Mouse (Mus musculus): ENCODE results near the gene Tex264. TPM values are rescaled to one million over a fixed set of nuclear protein-coding genes. Genes with fewer than 3 reads are reported as not detected.
A peak's percentile ranks its signal among the peaks of the same experiment; 100 is the strongest.

Gene Tex264
- polyA plus RNA-seq, 1 experiment from 2014 or later = 38.7 TPM

DNA sequence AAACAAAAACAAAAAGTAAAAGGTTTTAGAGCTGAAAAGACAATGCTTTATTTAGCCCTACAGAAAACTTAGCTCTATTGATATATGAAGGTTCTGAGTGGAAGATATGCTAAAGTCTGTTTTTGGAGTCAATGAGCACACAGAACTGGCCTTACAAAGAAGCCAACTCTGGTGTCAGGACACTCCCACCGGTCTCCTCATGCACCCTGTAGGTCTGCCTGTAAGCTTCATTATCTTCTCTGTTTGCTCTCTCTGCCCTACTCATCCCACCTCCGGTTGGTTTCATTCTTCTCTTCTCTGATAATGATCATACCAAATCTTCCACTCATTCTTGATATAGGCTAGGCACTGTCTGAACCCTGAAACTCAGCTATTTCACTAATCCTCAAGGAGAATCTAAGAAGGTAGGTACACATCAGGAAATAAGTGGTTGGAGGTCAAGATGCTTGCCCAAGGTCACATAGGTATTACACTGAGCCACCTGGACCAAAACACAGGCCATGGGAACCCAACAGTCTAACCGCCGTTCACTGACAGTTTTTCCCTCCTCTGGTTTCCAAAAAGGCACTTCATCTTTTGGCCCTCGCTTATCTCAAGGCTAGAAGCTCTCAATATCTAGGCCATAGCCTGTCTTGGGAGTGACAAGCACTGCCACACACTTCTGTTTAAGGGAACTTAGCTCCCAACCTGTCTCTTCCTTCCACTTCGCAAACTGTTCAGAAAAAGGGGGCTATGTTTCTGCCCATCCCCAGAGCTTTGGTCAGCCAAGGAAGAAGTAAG, 1.4 kb downstream of the Tex264 start:
- Histone ChIP-seq H3K27me3 (ENCODE audit: insufficient read depth, poor library complexity, severe bottlenecking) (no peaks in the 10 kb centered on the region), H3K4me3 (peak overlapping the region; percentile 97), H3K36me3 (peaks cover 28% of the 10 kb centered on the region), H3K4me1 (peaks cover 24% of the 10 kb centered on the region), H3K27ac (peak overlapping the region; percentile 92), H3K9me3 (no peaks in the 10 kb centered on the region)
- 69% methylated on average over 6 of the region's 6 CpGs for WGBS
- no peak for DNase-seq (ENCODE audit: low spot score)

DNA sequence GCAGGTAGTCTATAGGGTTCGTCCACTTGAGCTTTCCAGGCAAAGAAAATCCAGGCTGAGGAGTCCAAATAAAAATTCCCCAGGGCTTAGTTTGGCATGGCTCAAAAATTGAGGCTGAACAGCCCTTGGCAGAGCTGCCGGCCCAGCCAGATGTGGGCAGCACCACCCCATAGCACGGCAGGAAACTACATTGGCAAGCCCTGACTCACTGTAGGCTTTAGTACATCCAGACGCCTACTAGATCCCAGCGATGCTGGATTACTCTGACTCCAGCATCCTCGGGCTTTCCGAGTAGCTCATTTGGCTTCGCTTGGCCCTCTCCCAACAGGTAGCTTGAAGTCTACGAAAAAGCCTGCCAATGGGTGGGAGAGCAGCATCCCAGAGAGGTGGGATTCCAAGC, 4.7 kb downstream of the Tex264 start:
- Histone ChIP-seq H3K4me3 (no peak overlapping the region), H3K4me1 (peaks cover 12% of the 10 kb centered on the region), H3K9me3 (no peaks in the 10 kb centered on the region), H3K27me3 (ENCODE audit: insufficient read depth, poor library complexity, severe bottlenecking) (no peaks in the 10 kb centered on the region), H3K36me3 (peaks cover 47% of the 10 kb centered on the region), H3K27ac (no peak overlapping the region)
- WGBS = 86% methylated on average over 9 of the region's 9 CpGs
- no peak for DNase-seq (ENCODE audit: low spot score)

DNA sequence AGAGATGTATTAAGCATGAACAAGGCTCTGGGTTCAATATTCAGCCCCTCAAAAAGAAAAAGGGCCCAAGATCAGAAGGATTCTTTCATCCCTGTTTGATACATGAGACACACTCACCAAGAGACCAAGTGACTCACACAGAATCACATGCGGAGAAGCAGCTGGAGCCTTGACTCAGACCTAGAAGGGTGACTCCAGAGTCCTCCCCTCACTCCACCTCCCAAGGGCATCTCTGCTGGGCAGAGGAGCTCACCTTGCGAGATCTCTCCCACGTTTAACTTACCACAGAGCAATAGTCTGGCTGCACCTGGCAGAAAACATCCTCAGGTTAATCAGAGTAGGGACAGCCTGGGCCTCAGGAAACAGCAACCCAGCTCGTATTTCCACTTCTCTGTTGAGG, 7.5 kb downstream of the Tex264 start:
- DNase-seq (ENCODE audit: low spot score) = no peak
- Histone ChIP-seq H3K27ac (no peak overlapping the region), H3K4me1 (no peaks in the 10 kb centered on the region), H3K9me3 (no peaks in the 10 kb centered on the region), H3K36me3 (peaks cover 52% of the 10 kb centered on the region), H3K27me3 (ENCODE audit: insufficient read depth, poor library complexity, severe bottlenecking) (no peaks in the 10 kb centered on the region), H3K4me3 (no peak overlapping the region)
- 76% methylated on average over 4 of the region's 4 CpGs for WGBS

DNA sequence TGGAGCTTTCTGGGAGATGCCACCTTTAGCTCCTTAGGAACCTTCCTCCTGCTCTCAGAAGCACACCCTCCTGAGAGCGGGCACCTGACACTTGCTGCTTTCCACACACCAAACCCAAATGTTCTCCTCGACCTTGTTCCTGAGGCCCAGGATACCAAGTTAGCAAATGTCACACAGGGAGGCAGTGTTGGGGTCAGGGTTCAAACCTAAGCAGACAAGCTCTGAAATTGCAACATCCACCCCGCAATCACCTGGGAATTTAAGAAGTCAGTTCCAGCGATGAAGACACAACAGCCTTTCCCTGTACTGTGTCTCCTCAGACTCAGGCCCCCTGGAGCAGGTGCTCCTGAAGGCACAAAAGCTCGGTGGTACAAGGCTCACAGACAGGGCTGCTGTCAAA, 8.0 kb downstream of the Tex264 start:
- no peak overlapping the region for H3K4me3 ChIP-seq
- H3K36me3 ChIP-seq = peaks cover 57% of the 10 kb centered on the region
- no peaks in the 10 kb centered on the region for H3K4me1 ChIP-seq
- WGBS = 83% methylated on average over 5 of the region's 5 CpGs
- H3K27me3 ChIP-seq (ENCODE audit: insufficient read depth, poor library complexity, severe bottlenecking) = no peaks in the 10 kb centered on the region
- H3K27ac ChIP-seq = no peak overlapping the region
- no peak for DNase-seq (ENCODE audit: low spot score)
- H3K9me3 ChIP-seq = no peaks in the 10 kb centered on the region

DNA sequence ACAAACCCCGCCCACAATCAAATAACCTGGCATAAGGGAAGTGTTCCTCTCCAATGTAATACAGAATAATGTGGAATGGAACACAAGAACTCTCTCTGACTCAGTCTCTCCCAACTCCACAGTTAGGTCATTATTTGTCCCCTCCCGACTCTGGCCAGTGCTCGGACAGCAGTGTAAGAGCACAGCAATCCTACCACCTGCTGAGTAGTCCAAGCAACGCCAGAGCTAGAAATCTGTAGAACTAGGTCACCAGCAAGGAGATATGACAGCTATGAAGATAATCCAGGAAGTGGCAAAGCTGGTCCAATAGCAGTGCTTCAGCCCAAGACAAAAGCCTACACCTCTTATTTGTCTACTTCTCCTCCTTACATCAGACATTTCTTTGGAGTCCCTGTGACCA, 9.2 kb downstream of the Tex264 start:
- Histone ChIP-seq H3K4me1 (peaks cover 11% of the 10 kb centered on the region), H3K36me3 (peaks cover 60% of the 10 kb centered on the region), H3K9me3 (no peaks in the 10 kb centered on the region), H3K4me3 (no peak overlapping the region), H3K27ac (no peak overlapping the region), H3K27me3 (ENCODE audit: insufficient read depth, poor library complexity, severe bottlenecking) (no peaks in the 10 kb centered on the region)
- WGBS = 74% methylated on average over 4 of the region's 4 CpGs
- no peak for DNase-seq (ENCODE audit: low spot score)

DNA sequence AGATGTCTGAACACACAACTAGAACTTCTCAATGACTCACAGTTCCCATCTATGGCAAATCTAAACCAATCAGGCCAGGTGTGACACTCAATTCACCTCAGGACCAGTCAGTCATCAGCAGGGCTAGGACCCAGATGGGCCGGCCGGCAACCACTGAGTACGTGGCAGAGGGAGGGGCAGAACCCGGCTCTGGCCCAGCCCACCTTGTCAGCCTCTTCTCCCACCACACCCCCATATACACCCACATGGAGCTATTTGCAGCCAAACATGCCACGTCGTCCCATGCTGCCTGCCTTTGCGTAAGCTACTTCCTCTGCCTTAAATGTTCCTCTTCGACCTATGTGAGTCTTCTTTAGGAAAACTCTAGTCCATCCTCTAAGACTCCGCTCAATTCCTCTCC, 9.8 kb downstream of the Tex264 start:
- Histone ChIP-seq H3K4me3 (no peak overlapping the region), H3K36me3 (peaks cover 60% of the 10 kb centered on the region)
- 70% methylated on average over 9 of the region's 9 CpGs for WGBS

DNA sequence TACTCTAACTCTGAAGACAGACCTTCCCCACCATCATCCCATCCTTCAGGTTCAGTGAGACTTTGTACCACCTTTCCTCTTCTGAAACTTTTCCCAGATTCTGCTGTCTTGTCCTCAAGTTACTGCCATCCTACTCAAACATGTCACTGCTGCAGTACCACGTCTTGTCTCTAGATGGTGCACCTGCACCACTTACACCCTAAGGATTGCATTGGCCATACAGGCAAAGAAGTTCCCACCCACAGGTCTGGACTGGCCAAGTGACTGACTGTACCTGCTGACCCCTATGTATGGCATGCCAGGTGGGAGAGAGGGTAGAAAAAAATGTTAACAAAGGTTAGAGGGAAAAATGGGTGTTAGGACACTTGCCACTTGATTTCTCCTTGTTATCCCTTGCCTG, 10.2 kb downstream of the Tex264 start:
- Histone ChIP-seq H3K9me3 (no peaks in the 10 kb centered on the region), H3K27me3 (ENCODE audit: insufficient read depth, poor library complexity, severe bottlenecking) (no peaks in the 10 kb centered on the region), H3K4me1 (peaks cover 16% of the 10 kb centered on the region), H3K4me3 (no peak overlapping the region), H3K27ac (no peak overlapping the region), H3K36me3 (peaks cover 58% of the 10 kb centered on the region)
- peak; percentile 84 for DNase-seq (ENCODE audit: low spot score)
- WGBS = 0% methylated on average over 1 of the region's 1 CpGs

More for the DNA sequence above, 9.8 kb downstream of the Tex264 start:
- Histone ChIP-seq H3K27ac (no peak overlapping the region), H3K4me1 (peaks cover 16% of the 10 kb centered on the region), H3K9me3 (no peaks in the 10 kb centered on the region), H3K27me3 (ENCODE audit: insufficient read depth, poor library complexity, severe bottlenecking) (no peaks in the 10 kb centered on the region)
- no peak for DNase-seq (ENCODE audit: low spot score)

DNA sequence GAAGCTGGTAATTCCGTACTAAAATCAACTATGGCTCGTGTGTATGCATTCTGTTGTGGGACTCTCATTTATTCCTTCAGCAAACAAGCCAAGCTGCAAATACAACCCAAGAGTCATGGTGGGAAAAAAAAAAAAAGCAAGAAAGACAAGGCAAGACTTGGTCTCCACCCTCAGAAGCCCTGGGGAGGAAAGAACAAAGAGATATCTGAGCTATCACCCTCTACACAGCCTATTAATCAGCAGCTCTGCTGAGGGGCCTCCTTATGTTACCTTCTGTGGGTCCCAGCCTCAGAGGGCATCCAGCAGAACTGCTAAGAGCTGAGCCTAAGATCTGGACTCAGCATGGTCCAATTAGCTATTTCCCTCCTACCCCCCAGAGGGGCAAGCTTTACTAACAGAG, 11.9 kb downstream of the Tex264 start:
- Histone ChIP-seq H3K27ac (no peak overlapping the region), H3K4me1 (peaks cover 16% of the 10 kb centered on the region), H3K27me3 (ENCODE audit: insufficient read depth, poor library complexity, severe bottlenecking) (no peaks in the 10 kb centered on the region), H3K36me3 (peaks cover 54% of the 10 kb centered on the region), H3K4me3 (no peak overlapping the region), H3K9me3 (no peaks in the 10 kb centered on the region)
- 89% methylated on average over 2 of the region's 2 CpGs for WGBS
- DNase-seq (ENCODE audit: low spot score) = no peak

DNA sequence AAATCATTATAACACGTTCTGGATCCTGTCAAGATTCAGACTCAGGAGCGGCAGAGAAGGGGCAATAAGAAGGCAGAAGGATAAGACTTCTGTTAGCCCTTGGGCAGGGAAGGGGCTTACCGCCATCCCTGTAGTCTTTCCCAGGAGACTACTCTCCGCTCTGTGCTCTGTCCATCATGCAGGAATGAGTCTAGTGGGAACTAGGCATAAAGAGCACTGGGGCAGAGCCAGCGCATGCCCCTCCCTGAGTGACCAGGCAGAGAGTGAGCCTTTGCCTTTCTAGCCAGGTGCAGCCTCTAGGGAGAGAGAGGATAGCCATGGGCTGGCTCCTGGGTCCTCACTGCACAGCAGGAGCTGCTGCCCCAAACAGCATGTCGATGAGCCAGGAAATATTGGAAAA, 20.9 kb downstream of the Tex264 start:
- no peak for DNase-seq (ENCODE audit: low spot score)
- H3K9me3 ChIP-seq = no peaks in the 10 kb centered on the region
- H3K36me3 ChIP-seq = peaks cover 71% of the 10 kb centered on the region
- peaks cover 9% of the 10 kb centered on the region; the same call in 1 of the 2 replicates for H3K27me3 ChIP-seq (ENCODE audit: insufficient read depth, poor library complexity, severe bottlenecking)
- no peak overlapping the region for H3K4me3 ChIP-seq
- H3K27ac ChIP-seq = no peak overlapping the region
- WGBS = 82% methylated on average over 6 of the region's 6 CpGs
- H3K4me1 ChIP-seq = peaks cover 37% of the 10 kb centered on the region

DNA sequence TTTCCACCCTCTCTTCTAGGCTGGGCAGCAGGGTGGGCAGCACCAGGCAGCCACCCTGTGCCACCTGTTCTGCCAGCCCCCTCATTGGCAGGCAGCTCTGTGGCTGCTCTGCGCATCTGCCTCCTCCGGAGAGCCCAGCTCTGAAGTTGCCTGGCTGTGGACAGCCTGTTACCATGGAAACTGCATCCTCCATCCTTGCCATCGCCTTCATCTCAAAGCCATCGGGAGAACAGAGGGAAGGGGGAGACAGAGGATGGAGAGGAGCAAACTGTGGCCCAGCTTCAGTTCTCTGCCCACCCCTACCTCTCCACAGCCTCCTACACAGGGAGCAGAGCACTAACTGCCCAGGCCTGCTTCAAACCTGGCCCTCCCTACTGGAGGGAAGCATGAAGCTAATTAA, 21.3 kb downstream of the Tex264 start:
- no peak for DNase-seq (ENCODE audit: low spot score)
- Histone ChIP-seq H3K36me3 (peaks cover 71% of the 10 kb centered on the region), H3K27ac (no peak overlapping the region), H3K9me3 (no peaks in the 10 kb centered on the region), H3K4me3 (no peak overlapping the region), H3K4me1 (peaks cover 37% of the 10 kb centered on the region), H3K27me3 (ENCODE audit: insufficient read depth, poor library complexity, severe bottlenecking) (peaks cover 9% of the 10 kb centered on the region; the same call in 1 of the 2 replicates)
- WGBS = 79% methylated on average over 4 of the region's 4 CpGs

DNA sequence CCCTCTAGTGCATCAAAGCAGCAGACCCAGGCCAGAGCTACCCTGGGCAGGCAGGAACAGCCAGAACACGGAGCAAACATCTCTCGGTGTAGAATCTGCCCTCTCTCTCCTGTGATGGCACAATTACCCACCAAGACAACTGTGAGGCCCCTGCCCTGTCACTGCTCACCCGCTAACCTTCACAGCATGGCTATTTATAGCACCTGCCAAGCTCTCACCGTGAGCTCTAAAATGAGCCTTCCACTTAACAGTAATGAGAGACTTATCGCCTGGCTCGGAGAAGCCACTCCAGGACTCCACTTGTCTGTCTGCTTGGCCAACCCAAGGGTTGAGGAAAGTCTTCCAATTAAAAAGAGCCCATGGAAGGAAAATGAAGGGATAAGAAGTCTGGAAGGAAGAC, 22.5 kb downstream of the Tex264 start:
- Histone ChIP-seq H3K36me3 (peaks cover 76% of the 10 kb centered on the region), H3K4me1 (peaks cover 37% of the 10 kb centered on the region), H3K27me3 (ENCODE audit: insufficient read depth, poor library complexity, severe bottlenecking) (peaks cover 16% of the 10 kb centered on the region; the same call in 1 of the 2 replicates), H3K9me3 (no peaks in the 10 kb centered on the region), H3K27ac (no peak overlapping the region), H3K4me3 (no peak overlapping the region)
- WGBS = 49% methylated on average over 6 of the region's 6 CpGs
- no peak for DNase-seq (ENCODE audit: low spot score)

DNA sequence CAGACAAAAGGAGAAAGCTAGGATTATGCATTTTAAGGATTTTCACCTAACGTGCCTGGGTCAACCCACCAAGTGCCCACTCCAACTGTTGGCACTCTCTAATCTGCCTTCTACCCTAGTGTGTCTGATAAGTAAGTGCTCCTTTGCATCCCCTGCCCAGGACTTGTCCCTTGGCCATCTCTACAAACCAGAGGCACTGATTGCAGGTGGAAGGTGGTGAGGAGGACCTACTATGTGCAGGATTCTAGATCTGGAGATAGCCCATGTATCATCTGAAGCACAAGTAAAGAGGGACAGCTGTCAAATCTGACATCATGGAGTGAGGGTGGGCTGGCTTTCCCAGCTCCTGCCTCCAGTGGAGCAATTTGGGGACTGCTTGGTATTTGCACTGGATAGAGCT, 25.8 kb downstream of the Tex264 start:
- WGBS = 71% methylated on average over 1 of the region's 1 CpGs
- H3K36me3 ChIP-seq = peaks cover 55% of the 10 kb centered on the region
- no peak overlapping the region for H3K27ac ChIP-seq
- peaks cover 42% of the 10 kb centered on the region for H3K27me3 ChIP-seq (ENCODE audit: insufficient read depth, poor library complexity, severe bottlenecking)
- H3K9me3 ChIP-seq = no peaks in the 10 kb centered on the region
- no peak overlapping the region for H3K4me3 ChIP-seq
- peaks cover 62% of the 10 kb centered on the region for H3K4me1 ChIP-seq
- no peak for DNase-seq (ENCODE audit: low spot score)

DNA sequence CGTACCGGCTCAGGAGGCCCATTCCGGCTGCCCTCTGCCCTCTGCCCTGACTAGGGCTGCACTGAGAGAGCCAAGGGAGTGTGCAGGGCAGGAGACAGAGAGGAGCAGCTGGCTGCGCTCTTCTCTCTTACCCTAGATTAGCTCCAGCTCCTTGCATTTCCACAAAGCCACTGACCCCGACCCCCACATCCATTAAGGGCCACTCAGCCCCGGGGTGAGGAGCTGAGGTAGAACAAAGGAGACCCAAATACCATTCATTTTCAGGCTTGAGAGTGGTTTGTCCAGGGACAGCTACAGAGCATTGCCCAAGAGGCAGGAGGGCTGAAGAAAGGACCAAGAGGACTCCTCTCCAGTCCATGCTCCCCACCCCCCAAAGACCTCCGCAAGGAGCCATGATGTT, 26.3 kb downstream of the Tex264 start:
- Histone ChIP-seq H3K27ac (no peak overlapping the region), H3K27me3 (ENCODE audit: insufficient read depth, poor library complexity, severe bottlenecking) (peaks cover 46% of the 10 kb centered on the region), H3K4me1 (peaks cover 59% of the 10 kb centered on the region), H3K36me3 (peaks cover 51% of the 10 kb centered on the region), H3K9me3 (no peaks in the 10 kb centered on the region), H3K4me3 (no peak overlapping the region)
- no peak for DNase-seq (ENCODE audit: low spot score)
- WGBS = 79% methylated on average over 7 of the region's 7 CpGs

DNA sequence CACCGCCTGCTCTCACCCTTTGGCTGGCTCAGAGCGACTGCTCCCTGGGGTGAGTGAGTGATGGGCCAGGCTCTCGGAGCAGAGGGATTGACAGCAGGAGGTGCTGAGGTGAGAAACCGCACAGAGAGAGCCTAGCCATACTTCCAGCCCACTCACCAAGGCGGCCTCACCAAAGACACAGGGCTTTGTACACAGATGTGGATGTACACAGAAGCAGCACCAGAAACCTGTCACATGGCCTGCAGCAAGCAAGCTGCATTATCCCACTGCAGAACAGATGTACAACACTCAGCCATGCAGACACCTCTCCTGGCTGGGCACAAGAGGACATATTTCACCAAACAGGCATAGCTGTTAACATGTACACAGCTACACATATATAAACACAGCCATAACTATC, 28.1 kb downstream of the Tex264 start:
- WGBS = 17% methylated on average over 5 of the region's 5 CpGs
- Histone ChIP-seq H3K4me3 (no peak overlapping the region), H3K36me3 (peaks cover 44% of the 10 kb centered on the region), H3K4me1 (peaks cover 41% of the 10 kb centered on the region), H3K9me3 (no peaks in the 10 kb centered on the region), H3K27ac (no peak overlapping the region), H3K27me3 (ENCODE audit: insufficient read depth, poor library complexity, severe bottlenecking) (peaks cover 63% of the 10 kb centered on the region)
- DNase-seq (ENCODE audit: low spot score) = no peak
